In genomic region chr8:104479091-104479490, GRCm38 (mm10) we compare ENCODE assay signal across 24 mouse cellular contexts. TPM values are rescaled to one million over a fixed set of nuclear protein-coding genes. Genes with fewer than 3 reads are reported as not detected.
A peak's percentile ranks its signal among the peaks of the same experiment; 100 is the strongest.
DNase-seq lines count a peak whose midpoint lies in the region; TF ChIP-seq lines count a peak whose summit lies in the region.
"Had no signal": no experiment of that assay in that cellular context is flagged by ENCODE, and none has a peak within 500 bp of the region (broad histone marks: within the 10 kb centered on the region; RNA-seq: fewer than 3 reads in every experiment).

No protein-coding gene starts in this region.

- H3K4me1 ChIP-seq in liver, adult 2 months (ENCODE audit: control insufficient read depth, insufficient read depth, low read length), result peaks cover 4% of the 10 kb centered on the region; the same call in 1 of the 2 replicates

- H3K79me3 ChIP-seq in C2C12 (ENCODE audit: low read depth), result no peaks in the 10 kb centered on the region

- H3K27me3 ChIP-seq in liver, adult 2 months (ENCODE audit: control insufficient read depth, insufficient read depth, low read length), result no peaks in the 10 kb centered on the region
- H3K27me3 ChIP-seq in C2C12 (ENCODE audit: control insufficient read depth, insufficient read depth, insufficient read length), result no peaks in the 10 kb centered on the region
- H3K27me3 ChIP-seq: CH12.LX, Patski had no signal

- DNase-seq in liver, adult 2 months (ENCODE audit: extremely low read depth, low read depth, low spot score), result peak; percentile 88
- DNase-seq in liver, result no peak
- peak; percentile 3 for DNase-seq in 3T3-L1 (ENCODE audit: low read depth, low spot score)
- DNase-seq in adipocyte (ENCODE audit: low spot score), result peak; percentile 52
- DNase-seq in gastrocnemius, postnatal 36 days, result no peak
- DNase-seq in heart, postnatal 36 days, result no peak
- DNase-seq in thymus, postnatal 25 days, result no peak
- DNase-seq: adrenal gland, adult 2 months; adrenal gland, adult 8-10 months; adrenal gland, postnatal 10 days; adrenal gland, postnatal 14 days; adrenal gland, postnatal 25 days; adrenal gland, postnatal 36 days; B cell, adult 2 months; cerebellum, adult 11 months; cerebellum, adult 11-12 months; cerebellum, adult 18-20 months; cerebellum, adult 2 months; cerebellum, adult 8-10 months had no signal

- intact Hi-C loops in gastrocnemius, postnatal 36 days (cut with DNase I), result no loop called here
- intact Hi-C loops in heart, postnatal 36 days (cut with DNase I), result no loop called here

- no peaks in the 10 kb centered on the region for H3K79me2 ChIP-seq in liver, adult 2 months (ENCODE audit: control insufficient read depth, insufficient read depth, low read length)
- no peaks in the 10 kb centered on the region for H3K79me2 ChIP-seq in C2C12 (ENCODE audit: control insufficient read depth, insufficient read depth)

- H3ac ChIP-seq in C2C12 (ENCODE audit: control insufficient read depth, insufficient read length, low read depth), result no peak overlapping the region

- 63% methylated on average over 1 of the region's 1 CpGs for WGBS in liver, adult 2 months

- no peak overlapping the region for H3K4me3 ChIP-seq in liver, adult 2 months (ENCODE audit: insufficient read depth, low read depth, low read length)
- H3K4me3 ChIP-seq in C2C12 (ENCODE audit: insufficient read depth, poor library complexity, severe bottlenecking), result no peak overlapping the region

- TF ChIP-seq CTCF in liver, adult 2 months (IDR thresholded peaks at IDR 0.05; ENCODE audit: low read depth, low read length), result no peak
- no peak for TF ChIP-seq CTCF in C2C12 (IDR thresholded peaks at IDR 0.05; ENCODE audit: control insufficient read depth, insufficient read depth, insufficient read length)

- H3K36me3 ChIP-seq in liver, adult 2 months (ENCODE audit: control insufficient read depth, insufficient read depth, low read length), result no peaks in the 10 kb centered on the region
- H3K36me3 ChIP-seq in C2C12 (ENCODE audit: control insufficient read depth, insufficient read depth), result no peaks in the 10 kb centered on the region
- H3K36me3 ChIP-seq: G1E had no signal

- no peak overlapping the region for H3K27ac ChIP-seq in liver, adult 2 months (replicated peaks; ENCODE audit: insufficient read depth, low read depth, low read length)

- H3K9ac ChIP-seq in liver, adult 2 months (ENCODE audit: low read depth, low read length), result no peak overlapping the region

- TF ChIP-seq POLR2A in liver, adult 2 months (IDR thresholded peaks at IDR 0.05; ENCODE audit: extremely low read depth, insufficient read depth, low read length), result no peak

TF ChIP-seq in C2C12, 6 proteins besides CTCF, POLR2A, EP300 and RAD21:
- TF ChIP-seq MYOG (IDR thresholded peaks at IDR 0.05; ENCODE audit: control insufficient read depth, extremely low read depth, insufficient read length) (no peak), MYOD1 (IDR thresholded peaks at IDR 0.05; ENCODE audit: control insufficient read depth, insufficient read length, low read depth) (no peak), USF1 (IDR thresholded peaks at IDR 0.05; ENCODE audit: low read depth) (no peak), CEBPB (IDR thresholded peaks at IDR 0.05; ENCODE audit: low read depth) (peak; percentile 13), MAX (IDR thresholded peaks at IDR 0.05) (no peak), FOSL1 (IDR thresholded peaks at IDR 0.05; ENCODE audit: insufficient read depth, low read length, poor library complexity, severe bottlenecking) (no peak)

RNA-seq across cellular contexts. Expression of gene Terb1, which starts 30.6 kb away (rescaled TPM):
- total RNA-seq in liver, adult 2 months (2014; rRNA removed), result not detected in 2 replicates
- polyA plus RNA-seq in liver, adult 2 months (2012; rRNA removed), result not detected in 2 replicates
- not detected for polyA plus RNA-seq in C2C12 (2012; fragmentation: generic; extraction: Trizol)
- not detected for total RNA-seq in gastrocnemius, postnatal 36 days (2021)
- total RNA-seq in heart, postnatal 36 days (2021), result not detected
- total RNA-seq: adrenal gland, adult 2 months; adrenal gland, postnatal 14 days; adrenal gland, postnatal 25 days; adrenal gland, postnatal 36 days; CH12.LX; G1E; MEL had no signal
- polyA plus RNA-seq: adrenal gland, adult 2 months; G1E had no signal

RNA-seq across cellular contexts. Expression of gene Dync1li2, which starts 36.2 kb away (rescaled TPM):
- 13.8 and 15.4 TPM in 2 replicates for total RNA-seq in liver, adult 2 months (2014; rRNA removed)
- polyA plus RNA-seq in liver, adult 2 months (2012; rRNA removed), result 5.7 and 6.3 TPM in 2 replicates
- polyA plus RNA-seq in C2C12 (2012; fragmentation: generic; extraction: Trizol), result 26.8 TPM
- 100 to 1,000 TPM in 1 of 2 experiments, 10 to 100 TPM in 1; 82.6 to 121 TPM for total RNA-seq in gastrocnemius, postnatal 36 days (2021)
- total RNA-seq in heart, postnatal 36 days (2021), result 100 to 1,000 TPM; 104 to 112 TPM

RNA-seq across cellular contexts. Expression of gene Nae1, which starts 55.3 kb away (rescaled TPM):
- total RNA-seq in liver, adult 2 months (2014; rRNA removed), result 23.9 and 30.1 TPM in 2 replicates
- polyA plus RNA-seq in liver, adult 2 months (2012; rRNA removed), result 4.5 and 7.3 TPM in 2 replicates
- polyA plus RNA-seq in C2C12 (2012; fragmentation: generic; extraction: Trizol), result 13.8 TPM
- total RNA-seq in gastrocnemius, postnatal 36 days (2021), result 10 to 100 TPM; 18.6 to 23.8 TPM
- total RNA-seq in heart, postnatal 36 days (2021), result 10 to 100 TPM; 27.2 to 31.8 TPM

RNA-seq across cellular contexts. Expression of gene Car7, which starts 55.4 kb away (rescaled TPM):
- 1.0 and 1.2 TPM in 2 replicates for total RNA-seq in liver, adult 2 months (2014; rRNA removed)
- 1.8 and 2.6 TPM in 2 replicates for polyA plus RNA-seq in liver, adult 2 months (2012; rRNA removed)
- 0.16 TPM for polyA plus RNA-seq in C2C12 (2012; fragmentation: generic; extraction: Trizol)
- under 1 TPM; 0.25 to 0.61 TPM for total RNA-seq in gastrocnemius, postnatal 36 days (2021)
- total RNA-seq in heart, postnatal 36 days (2021), result 1 to 10 TPM; 2.5 to 2.8 TPM

Comparison
In these comparisons a context has a peak if more than half of its experiments do, and no peak if none do; other contexts are left out.
1. DNase-seq: peak in liver, adult 2 months (single experiment), 3T3-L1 (single experiment) and adipocyte (single experiment); none in liver (single experiment), gastrocnemius, postnatal 36 days (0 of 2), heart, postnatal 36 days (0 of 2) and thymus, postnatal 25 days (single experiment).